Comparison of ENCODE assay signal across 8 mouse cellular contexts in the genomic region with DNA sequence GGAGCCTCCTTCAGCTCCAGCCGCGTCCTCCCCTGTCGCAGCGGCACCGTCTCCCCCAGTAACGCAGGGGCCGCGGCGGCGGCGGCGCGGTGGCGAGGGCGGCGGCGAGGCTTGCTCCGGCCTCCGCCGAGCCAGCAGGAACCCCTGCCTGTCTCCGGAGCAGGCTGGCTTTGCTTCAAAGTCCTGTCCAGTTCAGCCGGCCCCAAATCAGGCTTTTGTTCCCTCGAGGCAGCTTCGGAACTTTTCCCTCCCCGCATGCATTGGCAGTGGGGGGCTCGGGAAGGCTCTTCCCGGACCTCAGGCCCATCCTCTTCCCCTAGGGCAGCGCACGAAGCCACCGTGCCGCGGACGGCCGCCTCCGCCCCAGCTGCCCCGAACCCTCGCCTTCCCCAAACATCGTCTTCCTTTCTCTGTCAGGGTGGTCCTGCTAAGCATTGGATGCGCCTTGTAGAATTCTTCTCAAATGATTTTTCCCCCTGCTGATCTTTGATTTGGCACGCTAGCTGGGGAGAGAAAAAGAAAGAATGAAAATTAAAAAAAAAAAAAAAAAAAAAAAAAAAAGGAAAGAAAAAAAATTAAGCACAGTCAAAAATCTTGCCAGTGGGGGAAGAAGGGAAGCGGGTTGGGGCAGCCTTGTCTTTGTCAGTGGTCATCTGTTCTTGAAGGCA. TPM values are rescaled to one million over a fixed set of nuclear protein-coding genes. Genes with fewer than 3 reads are reported as not detected.
DNase-seq lines count a peak whose midpoint lies in the region; ATAC-seq lines count a peak whose summit lies in the region.

No protein-coding gene starts in this region.

- peaks cover 21% of the 10 kb centered on the region for H3K27me3 ChIP-seq in limb, embryonic 10.5 days (ENCODE audit: low read depth, poor library complexity, severe bottlenecking)
- H3K27me3 ChIP-seq in midbrain, embryonic 10.5 days (ENCODE audit: low read depth, poor library complexity, severe bottlenecking): peaks cover 12% of the 10 kb centered on the region; the same call in 1 of the 2 replicates

- 0 out of 2 replicates have a peak, but pooled peaks cover 3% of the 10 kb centered on the region for H3K4me1 ChIP-seq in limb, embryonic 10.5 days
- peaks cover 28% of the 10 kb centered on the region for H3K4me1 ChIP-seq in midbrain, embryonic 10.5 days

- peak; percentile 40 for DNase-seq in adrenal gland, adult 8-10 months
- DNase-seq in embryo, embryonic 11.5 days (ENCODE audit: low read depth, low spot score): peak; percentile 57
- DNase-seq in heart, adult 11 months: peak; percentile 97
- peak; percentile 64 for DNase-seq in kidney, adult 18-20 months
- peak; percentile 81 for DNase-seq in limb, embryonic 10.5 days (ENCODE audit: low spot score)
- peak; percentile 84 for DNase-seq in midbrain, embryonic 10.5 days (ENCODE audit: low spot score)
- peak; percentile 78 to 80 for DNase-seq in right cerebral cortex, postnatal 36 days (ENCODE audit: low spot score in 2 of 2)

- no peak for ATAC-seq in inflammation-experienced regulatory T-cells, adult 6 months

- H3K9me3 ChIP-seq in limb, embryonic 10.5 days (replicated peaks): no peaks in the 10 kb centered on the region
- H3K9me3 ChIP-seq in midbrain, embryonic 10.5 days (replicated peaks): no peaks in the 10 kb centered on the region

- peak overlapping the region; percentile 65 for H3K4me3 ChIP-seq in limb, embryonic 10.5 days
- peak overlapping the region; percentile 60 for H3K4me3 ChIP-seq in midbrain, embryonic 10.5 days

- under 1% methylated on average over 41 of the region's 41 CpGs for WGBS in limb, embryonic 10.5 days
- WGBS in midbrain, embryonic 10.5 days: under 1% methylated on average over 41 of the region's 41 CpGs

- peak overlapping the region; percentile 91 for H3K27ac ChIP-seq in limb, embryonic 10.5 days
- H3K27ac ChIP-seq in midbrain, embryonic 10.5 days (replicated peaks): peak overlapping the region; percentile 91

- no peaks in the 10 kb centered on the region for H3K36me3 ChIP-seq in limb, embryonic 10.5 days
- no peaks in the 10 kb centered on the region for H3K36me3 ChIP-seq in midbrain, embryonic 10.5 days

RNA-seq across cellular contexts. Expression of a gene that starts 0.9 kb away (rescaled TPM):
- 1 to 10 TPM; 1.6 to 2.5 (median 2.0) TPM for total RNA-seq in adrenal gland, adult 8-10 months (2022)
- polyA plus RNA-seq in limb, embryonic 10.5 days (2016; fragmentation: Nextera tagmentation; extraction: Ambion mirVana): 1.6 and 2.4 TPM in 2 replicates
- 9.3 and 17.2 TPM in 2 replicates for polyA plus RNA-seq in midbrain, embryonic 10.5 days (2016; fragmentation: Nextera tagmentation; extraction: Ambion mirVana)
- polyA plus RNA-seq in inflammation-experienced regulatory T-cells, adult 6 months (2017; shearing (Covaris generic)): not detected

RNA-seq across cellular contexts. Expression of a gene that starts 32.5 kb away (rescaled TPM):
- total RNA-seq in adrenal gland, adult 8-10 months (2022): 10 to 100 TPM; 39.4 to 59.3 (median 53.6) TPM
- polyA plus RNA-seq in limb, embryonic 10.5 days (2016; fragmentation: Nextera tagmentation; extraction: Ambion mirVana): 79.6 and 87.5 TPM in 2 replicates
- polyA plus RNA-seq in midbrain, embryonic 10.5 days (2016; fragmentation: Nextera tagmentation; extraction: Ambion mirVana): 109 and 118 TPM in 2 replicates
- polyA plus RNA-seq in inflammation-experienced regulatory T-cells, adult 6 months (2017; shearing (Covaris generic)): 100 to 1,000 TPM in 2 of 3 experiments, 10 to 100 TPM in 1; 81.5 to 107 (median 104) TPM

Comparison
In these comparisons a context has a peak if more than half of its experiments do, and no peak if none do; other contexts are left out.
1. DNase-seq: peak in every context shown above with its lines; median percentile 97 in heart, adult 11 months; 84 in midbrain, embryonic 10.5 days; 81 in limb, embryonic 10.5 days; 79 in right cerebral cortex, postnatal 36 days; 64 in kidney, adult 18-20 months; 57 in embryo, embryonic 11.5 days; 40 in adrenal gland, adult 8-10 months.